Mouse (Mus musculus): ENCODE results near the gene Osbpl3. TPM values are rescaled to one million over a fixed set of nuclear protein-coding genes. Genes with fewer than 3 reads are reported as not detected.

The Osbpl3 gene
- total RNA-seq, 2 experiments from 2014 or later, result 17.3 to 19.6 TPM

DNA sequence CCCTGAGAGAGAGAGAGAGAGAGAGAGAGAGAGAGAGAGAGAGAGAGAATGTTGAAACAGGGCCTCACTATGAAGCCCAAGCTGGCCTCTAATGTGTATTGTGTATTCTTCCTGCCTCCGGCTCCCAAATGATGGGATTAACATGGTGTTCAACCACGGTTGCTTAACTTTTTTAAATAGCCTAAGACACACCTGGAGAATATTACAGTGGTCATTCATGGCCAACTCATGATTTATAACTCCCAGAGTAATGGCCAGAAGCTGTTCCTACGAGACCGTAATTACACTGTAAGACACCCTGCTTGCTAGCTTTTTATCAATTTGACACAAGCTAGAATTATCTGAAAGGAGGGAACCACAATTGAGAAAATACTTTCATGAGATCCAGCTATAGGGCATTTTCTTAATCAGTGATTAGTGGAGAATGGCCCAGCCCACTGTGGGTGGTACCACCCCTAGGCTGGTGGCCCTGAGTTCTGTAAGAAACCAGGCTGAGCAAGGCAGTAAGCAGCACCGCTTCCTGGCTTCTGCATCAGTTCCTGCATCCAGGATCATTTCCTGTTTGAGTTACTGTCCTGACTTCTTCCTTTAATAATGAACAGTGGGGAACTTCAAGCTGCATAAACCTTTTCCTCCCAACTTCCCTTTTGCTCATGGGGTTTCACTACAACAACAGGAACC, 115.6 kb downstream of the Osbpl3 start:
- DNase-seq (ENCODE audit: low spot score in 2 of 2), result no peak

DNA sequence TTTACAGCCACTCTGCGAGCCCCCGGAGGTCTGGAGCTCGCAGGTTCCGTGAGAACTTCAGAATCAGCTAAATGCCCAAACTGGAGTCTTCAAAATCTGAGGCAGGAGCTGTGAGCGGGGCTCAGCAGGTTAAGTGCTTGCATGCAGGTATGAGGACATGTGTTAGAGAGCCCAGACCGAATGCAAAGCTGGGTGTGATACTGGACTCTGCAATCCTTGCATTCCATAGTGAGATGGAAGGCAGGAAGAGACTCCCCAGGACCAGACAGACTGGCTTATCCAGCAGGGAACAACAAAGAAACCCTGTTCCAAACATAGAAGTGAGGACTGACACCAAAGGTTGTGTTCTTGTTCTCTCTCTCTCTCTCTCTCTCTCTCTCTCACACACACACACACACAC, 118.6 kb downstream of the Osbpl3 start:
- DNase-seq (ENCODE audit: low spot score in 2 of 2), result no peak

DNA sequence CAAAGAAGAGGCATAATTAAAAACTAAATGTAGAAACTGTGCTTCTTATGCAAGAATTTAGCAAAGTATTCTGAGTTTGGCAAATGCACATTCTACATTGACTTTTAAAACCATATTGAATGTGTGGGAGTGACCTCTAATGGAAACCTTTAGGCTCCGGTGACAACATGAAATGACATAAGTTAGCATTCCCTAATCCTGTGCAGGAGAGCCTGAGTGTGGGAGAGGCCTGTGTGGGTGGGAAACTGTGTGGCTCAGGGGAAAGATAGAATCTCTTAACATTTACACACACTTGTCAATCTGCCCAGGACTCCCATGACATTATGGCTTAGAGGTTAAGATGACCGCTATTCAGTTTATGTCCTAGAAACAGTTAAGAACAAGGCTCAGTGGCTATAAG, 119.6 kb downstream of the Osbpl3 start:
- DNase-seq (ENCODE audit: low spot score in 2 of 2), result no peak

DNA sequence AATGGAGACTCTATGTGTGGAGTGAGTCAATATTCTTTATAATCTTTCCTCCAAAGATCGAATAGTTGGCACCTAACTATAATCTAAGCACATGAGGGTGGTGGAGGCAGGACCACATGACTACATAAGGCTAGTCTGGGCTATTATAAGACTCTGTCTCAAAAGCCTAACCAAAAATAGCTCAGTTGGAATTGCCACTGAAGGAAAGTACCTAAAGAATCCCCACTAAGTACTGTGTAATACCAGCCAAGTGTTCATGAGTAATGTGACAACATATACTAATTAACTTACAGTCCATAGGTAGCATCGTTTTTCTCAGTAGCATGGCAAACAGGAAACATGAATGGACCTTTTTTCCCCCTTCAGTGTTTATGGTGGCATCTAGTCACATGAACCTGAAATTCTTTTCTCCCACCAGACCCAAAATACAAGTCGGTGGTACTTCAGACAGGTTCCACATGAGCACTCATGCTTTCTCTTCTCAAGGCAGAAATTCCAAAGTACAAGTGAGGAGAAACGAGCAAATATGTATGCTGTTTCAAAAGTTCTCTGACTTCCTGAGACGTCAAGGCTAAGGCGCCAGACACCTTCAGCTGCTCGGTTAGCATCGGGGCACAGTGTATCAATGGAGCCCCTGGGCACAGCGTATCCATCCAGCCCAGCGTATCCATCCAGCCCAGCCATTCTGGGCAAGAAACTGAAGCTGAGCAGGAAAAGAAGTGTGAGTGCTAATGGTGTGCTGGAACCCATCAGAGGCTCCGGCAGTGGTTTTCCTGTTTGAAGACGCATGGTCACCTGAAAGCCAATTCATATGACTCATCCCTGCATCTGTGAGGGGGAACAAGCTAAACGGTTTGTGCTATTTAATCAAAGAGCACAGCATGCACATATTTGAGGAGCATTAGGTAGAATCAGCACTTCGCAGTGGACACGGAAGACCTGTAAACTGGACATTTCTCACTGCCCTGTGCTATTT, 120.9 kb downstream of the Osbpl3 start:
- DNase-seq (ENCODE audit: low spot score in 2 of 2), result no peak

DNA sequence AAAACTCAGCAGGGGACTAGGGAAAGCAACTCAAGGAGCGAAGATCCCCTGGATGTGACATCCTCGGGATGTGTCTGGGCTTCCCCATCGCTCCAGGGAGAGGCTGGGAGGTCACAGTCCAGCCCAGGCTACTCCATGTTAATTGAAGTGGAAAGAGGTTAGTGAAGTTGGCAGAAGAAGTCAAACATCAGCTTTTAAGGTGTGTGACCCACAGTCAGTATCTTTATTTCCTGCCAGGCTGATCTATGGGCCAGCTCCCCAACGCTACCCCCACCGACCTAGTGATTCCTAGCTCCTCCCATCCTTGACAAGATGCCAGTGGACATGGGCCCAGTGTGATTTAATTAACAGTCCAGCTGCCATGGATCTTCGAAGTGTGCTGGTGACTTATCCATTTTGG, 122.7 kb downstream of the Osbpl3 start:
- DNase-seq (ENCODE audit: low spot score in 2 of 2), result no peak

DNA sequence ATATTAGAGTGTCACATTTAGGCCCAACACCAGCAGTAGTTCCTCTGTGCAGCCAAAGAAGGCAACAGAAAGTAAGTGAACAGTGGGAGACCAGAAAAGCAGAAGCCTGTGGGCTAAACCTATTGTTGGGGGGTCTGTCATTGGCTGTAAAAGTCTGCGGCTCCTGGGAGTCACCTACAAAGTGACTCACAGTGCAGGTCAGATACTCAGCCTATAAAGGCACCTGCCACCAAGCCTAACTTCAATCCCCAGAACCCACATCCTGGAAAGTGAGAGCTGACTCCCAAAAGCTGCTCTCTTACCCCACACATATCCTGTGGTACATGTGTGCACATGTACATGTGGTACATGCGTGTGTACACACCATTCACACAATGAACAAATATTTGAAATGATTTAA, 124.5 kb downstream of the Osbpl3 start:
- DNase-seq (ENCODE audit: low spot score in 2 of 2), result no peak

DNA sequence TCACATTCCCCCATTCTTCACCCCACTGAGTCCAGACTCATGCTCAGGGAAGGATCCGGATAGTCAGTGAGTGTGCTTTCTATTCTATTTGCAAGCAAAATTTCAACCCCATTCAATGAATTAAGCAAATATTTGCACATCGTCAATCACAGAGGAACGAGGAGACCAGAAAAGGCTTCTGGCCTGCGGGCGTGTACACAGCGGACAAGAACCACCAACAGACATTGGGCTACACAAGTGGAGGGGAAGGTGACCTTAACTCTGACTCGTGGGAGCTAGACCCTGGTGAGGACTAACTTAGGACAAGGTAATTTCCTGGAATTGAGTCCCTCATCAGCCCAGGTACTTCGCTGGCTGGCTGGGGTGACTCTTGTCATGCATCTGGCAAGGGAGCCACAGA, 126.6 kb downstream of the Osbpl3 start:
- DNase-seq (ENCODE audit: low spot score in 2 of 2), result no peak

DNA sequence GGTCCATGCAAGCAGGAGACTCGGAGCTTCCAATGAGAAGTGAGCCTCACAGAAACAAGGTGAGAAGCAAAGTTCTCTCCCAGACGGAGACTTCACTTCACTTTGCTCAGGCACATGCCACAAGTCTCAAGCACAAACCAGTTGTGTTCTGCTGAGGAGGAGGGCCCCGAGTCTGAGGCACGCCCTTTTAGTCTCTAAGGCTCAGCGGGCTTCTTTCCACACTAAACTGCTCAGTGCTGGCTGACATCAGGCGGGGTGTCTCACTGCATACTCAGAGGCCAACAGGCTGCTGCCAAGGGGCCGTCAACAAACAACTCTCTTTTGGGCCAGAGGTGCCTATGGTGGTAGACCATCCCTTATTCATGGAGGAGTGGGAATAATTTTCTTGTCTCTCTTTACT, 127.1 kb downstream of the Osbpl3 start:
- no peak for DNase-seq (ENCODE audit: low spot score in 2 of 2)

DNA sequence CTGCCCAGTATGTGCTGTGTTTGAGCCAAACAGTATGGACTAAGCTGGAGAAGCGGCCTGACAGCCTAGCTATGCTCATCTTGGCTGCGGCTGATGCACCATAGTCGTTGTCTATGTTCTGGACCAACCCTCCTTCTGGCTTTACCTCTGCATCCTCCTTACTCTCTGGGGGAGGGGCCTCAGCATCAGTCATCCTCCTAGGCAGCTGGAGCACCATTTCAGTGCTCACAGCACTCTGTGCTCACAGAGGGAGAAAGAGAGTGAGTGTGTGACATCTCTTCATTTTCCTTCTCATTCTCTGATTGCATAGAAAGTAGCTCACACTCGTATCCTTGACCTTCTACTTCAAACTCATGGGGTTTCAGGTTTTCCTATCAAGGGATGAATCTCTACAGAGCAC, 129.8 kb downstream of the Osbpl3 start:
- no peak for DNase-seq (ENCODE audit: low spot score in 2 of 2)

DNA sequence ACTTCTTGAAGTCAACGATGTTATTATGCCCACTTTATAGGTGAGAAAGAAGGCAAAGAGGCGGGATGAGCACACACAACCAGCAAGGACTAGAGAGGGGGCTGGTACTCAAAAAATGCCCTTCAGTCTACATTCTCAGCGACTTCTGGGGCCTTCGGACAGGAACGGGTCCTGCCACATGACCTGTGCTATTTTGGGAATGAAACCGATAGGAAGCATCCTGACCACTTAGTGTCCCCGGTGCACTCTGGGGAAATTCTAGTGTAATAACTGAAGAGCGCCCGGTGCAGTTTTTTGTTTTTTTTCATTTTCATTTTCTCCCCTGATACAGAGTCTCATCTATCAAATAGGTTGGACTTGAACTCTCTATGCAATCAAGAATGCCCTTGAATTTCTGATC, 130.5 kb downstream of the Osbpl3 start:
- no peak for DNase-seq (ENCODE audit: low spot score in 2 of 2)

DNA sequence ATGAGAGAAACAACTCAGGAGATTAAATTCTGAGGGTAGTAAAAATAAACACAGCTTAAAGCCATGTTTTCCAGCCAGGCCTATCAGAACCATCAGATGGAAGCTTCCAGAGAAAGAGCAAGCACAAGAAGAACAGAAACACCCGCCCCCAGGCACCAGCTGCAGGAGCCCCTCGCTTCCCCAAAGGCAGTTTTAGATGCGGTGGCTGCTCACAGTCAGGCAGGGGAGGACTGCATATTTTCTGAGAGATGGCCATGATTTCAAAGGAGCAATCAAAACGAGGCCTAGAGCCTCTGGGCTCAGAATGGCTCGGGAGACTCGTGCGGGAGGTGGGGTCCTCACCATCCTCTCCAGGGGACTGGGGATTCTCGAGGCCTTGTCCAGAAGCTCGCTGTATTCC, 133.4 kb downstream of the Osbpl3 start:
- DNase-seq (ENCODE audit: low spot score in 2 of 2), result peak; percentile 71 to 84

DNA sequence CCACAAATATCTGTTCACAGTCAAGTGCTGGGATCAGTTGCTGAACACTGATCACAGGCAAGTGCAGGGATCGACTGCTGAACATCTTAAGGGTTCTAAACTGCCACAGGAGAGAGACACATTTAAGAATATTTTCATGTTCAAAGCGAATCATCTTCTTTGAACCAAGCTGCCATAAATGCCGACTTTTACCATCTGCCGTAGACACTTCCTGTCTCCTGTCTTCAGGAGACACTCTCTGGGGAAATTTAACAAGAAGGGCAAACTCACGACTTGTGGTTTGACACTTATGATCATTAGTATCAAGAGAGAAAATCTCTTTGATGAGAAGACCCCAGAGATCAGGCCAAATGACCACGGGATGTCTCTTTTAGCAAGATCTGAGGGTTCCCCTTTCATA, 134.3 kb downstream of the Osbpl3 start:
- no peak for DNase-seq (ENCODE audit: low spot score in 2 of 2)

DNA sequence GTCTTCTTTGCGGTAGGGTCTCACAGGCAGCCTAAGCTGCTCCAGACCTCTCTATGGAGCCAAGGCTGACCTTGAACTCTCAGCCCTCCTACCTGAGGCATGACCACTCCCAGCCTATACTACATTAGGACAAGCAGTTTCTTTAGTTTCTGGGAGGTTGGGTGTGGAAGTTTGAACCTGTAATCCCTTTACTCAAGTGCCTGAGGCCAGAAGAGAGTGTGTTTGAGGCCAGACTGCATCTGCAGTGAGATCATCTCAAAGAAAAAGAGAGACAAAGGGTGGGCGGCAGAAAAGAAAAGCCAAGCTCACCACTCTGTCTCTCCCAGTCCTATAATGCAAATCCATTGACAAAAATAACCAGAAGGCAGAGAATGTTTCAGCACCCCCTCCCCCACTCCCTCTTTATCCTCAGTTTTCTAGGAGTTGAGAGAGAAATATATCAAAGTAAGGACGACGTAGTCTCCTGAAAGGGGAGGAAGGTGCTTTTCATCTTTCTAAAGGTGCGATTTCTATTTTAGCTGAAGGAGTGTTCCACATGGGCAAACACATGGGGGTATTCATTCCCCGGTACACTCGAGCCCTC, 137.3 kb downstream of the Osbpl3 start:
- DNase-seq (ENCODE audit: low spot score in 2 of 2), result peak in 1 of 2 experiments; percentile 34

DNA sequence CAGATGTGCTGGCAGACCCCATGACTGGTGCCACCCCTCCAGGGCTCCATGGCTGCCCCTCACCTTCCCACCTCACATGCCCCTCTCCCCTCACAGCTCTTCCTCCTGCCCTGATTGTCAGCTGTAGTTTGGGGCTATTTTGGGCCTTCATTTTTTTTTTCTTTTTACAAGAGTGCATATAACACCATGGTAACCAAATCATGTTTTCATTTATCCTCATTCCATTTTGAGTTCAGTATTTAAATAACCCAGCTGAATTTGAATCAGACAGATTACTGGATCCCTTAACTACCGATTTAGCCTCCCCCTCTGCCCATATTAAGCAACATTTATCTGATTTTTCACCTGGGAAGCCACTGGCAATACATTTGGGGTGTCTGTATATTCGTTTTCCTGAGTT, 137.9 kb downstream of the Osbpl3 start:
- DNase-seq (ENCODE audit: low spot score in 2 of 2), result no peak

DNA sequence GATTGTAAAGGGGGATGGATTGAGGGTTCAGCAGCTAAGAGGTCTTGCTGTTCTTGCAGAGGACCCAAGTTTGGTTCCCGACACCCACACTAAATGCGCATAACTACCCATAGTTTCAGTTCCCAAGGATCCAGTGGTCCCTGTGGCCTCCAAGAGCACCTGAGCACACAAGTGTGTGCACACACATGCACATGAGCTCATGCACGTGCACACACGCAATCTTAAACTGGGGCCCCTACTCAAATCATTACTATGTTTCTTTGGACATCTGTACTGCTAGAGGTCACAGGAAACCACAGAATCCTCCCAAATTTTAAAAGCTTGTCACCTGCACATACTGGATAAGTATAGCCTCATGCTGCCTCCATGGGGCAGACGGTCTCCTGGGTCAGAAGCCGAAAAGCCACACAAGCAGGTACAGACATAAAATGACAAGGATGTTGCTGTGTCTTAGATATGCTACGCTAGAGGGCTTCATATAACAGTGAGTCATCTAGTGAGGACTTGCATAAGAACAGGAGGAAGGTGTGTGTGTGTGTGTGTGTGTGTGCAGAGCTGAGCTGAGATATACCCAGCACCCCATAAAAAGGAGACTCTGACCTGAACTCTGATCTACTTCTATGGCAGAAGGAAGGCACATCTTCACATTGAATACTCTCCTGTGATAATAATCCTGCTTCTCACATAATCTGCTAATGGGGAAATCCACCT, 139.1 kb downstream of the Osbpl3 start:
- DNase-seq (ENCODE audit: low spot score in 2 of 2), result no peak

DNA sequence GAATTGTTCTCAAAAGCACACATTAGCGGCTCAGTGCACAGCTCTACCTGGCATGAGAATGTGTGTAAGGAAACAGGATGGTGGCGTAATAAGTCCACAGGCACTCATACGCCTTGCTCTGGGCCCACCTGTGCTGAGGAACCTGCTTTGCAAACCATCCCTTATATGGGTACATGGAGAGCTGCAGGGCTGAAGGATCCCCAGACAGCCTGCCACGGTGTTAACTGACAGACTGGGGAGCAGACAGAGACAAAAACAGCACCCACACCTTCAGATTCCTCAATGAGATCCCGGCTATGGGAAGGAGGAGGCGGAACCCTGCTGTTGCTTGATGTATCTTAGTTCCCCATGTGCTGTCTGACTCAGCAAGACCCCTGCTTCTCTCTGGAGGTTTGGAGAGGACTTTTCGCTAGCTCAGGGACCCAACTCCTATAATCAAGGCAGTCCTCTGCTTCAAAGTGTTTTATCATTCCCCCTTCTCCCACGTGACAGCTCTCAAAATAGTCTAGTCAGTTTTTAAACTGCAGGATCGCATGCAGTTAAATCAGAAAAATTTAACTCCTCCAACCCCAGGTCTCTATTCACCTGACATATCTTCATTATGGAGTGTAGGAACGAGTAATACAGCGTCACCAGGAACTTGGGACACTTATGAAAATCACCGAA, 141.5 kb downstream of the Osbpl3 start:
- peak; percentile 47 to 67 for DNase-seq (ENCODE audit: low spot score in 2 of 2)

DNA sequence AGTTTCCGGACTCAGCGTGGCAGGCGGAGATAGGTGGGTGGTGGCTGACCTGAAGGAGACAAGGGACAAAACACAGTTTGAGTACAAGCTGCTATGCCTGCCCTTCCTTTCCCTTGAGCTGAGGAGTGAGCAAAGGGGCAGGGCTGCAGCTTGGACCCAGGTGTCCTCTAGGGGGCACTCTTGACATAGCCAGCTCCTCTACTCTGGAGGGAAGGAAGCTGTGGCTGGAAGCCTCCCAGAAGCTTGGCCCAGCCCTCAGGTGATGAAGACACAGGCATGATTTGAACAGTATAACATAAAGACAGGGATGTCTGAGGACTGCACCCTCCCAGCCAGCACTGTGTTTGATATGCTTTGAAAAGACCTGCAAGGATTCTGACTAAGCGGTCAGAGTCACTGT, 143.4 kb downstream of the Osbpl3 start:
- peak; percentile 72 to 79 for DNase-seq (ENCODE audit: low spot score in 2 of 2)

DNA sequence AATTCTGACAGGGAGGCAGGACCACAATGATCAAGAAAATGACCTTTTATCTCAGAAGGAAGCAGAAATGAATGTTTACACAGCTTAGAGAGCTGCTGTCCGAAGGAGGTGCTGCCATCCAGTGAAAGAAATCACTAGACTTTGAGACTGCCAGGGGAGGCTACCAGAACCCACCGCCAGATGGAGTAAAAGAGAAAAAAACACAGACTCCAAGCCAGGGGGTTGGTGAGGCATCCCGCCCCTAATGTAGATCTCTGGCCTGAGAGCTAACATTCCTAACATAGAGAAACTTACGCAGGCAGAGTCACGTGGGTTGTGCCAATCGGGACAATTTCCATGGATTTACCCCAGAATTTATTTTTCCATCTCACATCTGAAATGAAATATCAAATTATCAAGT, 147.0 kb downstream of the Osbpl3 start:
- peak in 1 of 2 experiments; percentile 77 for DNase-seq (ENCODE audit: low spot score in 2 of 2)

DNA sequence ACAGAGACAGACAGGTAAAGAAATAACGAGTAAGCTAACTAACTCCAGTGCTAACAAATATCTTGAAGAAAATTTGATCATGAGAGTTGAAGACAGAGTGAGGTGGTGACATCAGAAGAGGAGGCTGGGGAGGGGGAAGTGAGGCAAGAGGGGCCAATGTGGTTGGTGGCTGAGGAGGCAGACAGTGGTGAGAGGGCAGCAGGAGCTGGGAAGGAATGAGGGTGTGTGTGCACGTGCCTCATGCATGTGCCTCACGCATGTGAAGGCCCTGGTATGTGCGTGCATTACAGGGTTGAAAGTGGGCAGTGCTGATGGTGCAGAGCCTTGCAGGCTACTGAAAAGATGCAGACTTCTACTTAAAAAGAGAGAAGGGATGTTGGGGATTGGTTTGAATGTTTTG, 149.4 kb downstream of the Osbpl3 start:
- DNase-seq (ENCODE audit: low spot score in 2 of 2), result no peak

DNA sequence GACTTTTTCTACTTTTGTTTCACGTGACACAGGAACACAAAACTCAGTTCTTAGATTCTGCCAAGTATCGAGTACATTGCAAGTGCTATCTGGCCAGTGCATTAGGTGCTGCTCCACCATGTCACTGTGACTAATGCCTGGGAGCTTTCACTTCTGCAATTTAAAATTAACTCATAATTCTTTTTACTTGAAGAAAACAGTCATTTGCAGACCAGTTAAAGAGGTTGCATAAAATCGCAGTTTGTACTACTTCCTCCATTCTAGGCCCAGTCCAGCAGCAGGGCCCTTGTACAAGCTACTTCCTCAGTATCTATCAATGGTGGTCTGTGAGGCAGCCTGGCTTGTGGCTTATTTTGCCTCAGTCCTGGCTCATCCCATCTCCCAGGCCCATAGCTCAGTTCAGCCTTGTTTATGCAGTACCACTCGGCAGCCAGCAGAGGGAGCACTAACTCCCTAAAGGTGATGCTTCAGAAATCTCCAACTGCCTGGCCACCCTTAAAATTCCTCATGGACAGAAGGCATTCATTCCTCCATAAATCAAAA, 151.0 kb downstream of the Osbpl3 start:
- peak; percentile 68 to 88 for DNase-seq (ENCODE audit: low spot score in 2 of 2)

DNA sequence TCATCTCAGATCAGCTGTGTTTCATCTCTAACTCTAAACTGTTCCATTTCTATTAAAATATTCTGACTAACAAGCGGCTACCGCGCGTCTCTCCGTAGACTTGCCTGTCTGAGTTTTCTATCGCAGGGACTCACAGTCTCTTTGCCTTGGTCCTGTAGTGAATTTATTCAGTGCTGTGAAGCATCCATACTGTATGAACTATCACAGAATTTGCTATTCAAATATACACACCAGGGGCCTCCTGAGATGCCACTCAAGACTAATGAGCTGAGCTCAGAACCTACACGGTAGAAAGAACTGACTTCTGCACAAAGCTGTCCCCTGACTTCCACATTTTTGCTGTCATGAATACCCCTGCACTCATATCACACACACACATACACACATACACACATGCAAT, 154.9 kb downstream of the Osbpl3 start:
- DNase-seq (ENCODE audit: low spot score in 2 of 2), result no peak
